Mouse (Mus musculus) c-Kit-positive CD71-negative TER-119-negative erythroid progenitor cells, embryonic 14.5 days (primary cell): ENCODE data around the gene Bcl2l13.
A peak's percentile ranks its signal among the peaks of the same experiment; 100 is the strongest.
"Not testable (repeated sequence)": the region's sequence is repeated elsewhere in the genome, so short reads cannot be mapped to it uniquely, and the experiment has no call there.

Experiments
- DNase-seq: peaks from one replicate; pipeline ENCODE4 v3.0.0-alpha.2; 2013; ENCODE audit warnings: low read depth

Gene Bcl2l13

GRCm38 (mm10) chr6:120901776-120902645 lies 66.0 kb downstream of the Bcl2l13 start:
- no peak for DNase-seq

- no peak for DNase-seq
These were observed 67.5 kb downstream of the Bcl2l13 start for GRCm38 (mm10) chr6:120903450-120903912.

- no peak for DNase-seq
These were observed 67.9 kb downstream of the Bcl2l13 start for GRCm38 (mm10) chr6:120903961-120904360.

GRCm38 (mm10) chr6:120905111-120905510 lies 69.1 kb downstream of the Bcl2l13 start:
- DNase-seq, result no peak

GRCm38 (mm10) chr6:120906521-120906920 lies 70.5 kb downstream of the Bcl2l13 start:
- DNase-seq, result no peak

GRCm38 (mm10) chr6:120907876-120908597 lies 72.0 kb downstream of the Bcl2l13 start:
- not testable (repeated sequence) for DNase-seq

- no peak for DNase-seq
These were observed 73.5 kb downstream of the Bcl2l13 start for GRCm38 (mm10) chr6:120909501-120909900.

GRCm38 (mm10) chr6:120911213-120912007 lies 75.4 kb downstream of the Bcl2l13 start:
- no peak for DNase-seq

- DNase-seq, result no peak
These were observed 76.9 kb downstream of the Bcl2l13 start for GRCm38 (mm10) chr6:120912931-120913330.

GRCm38 (mm10) chr6:120913783-120914182 lies 77.8 kb downstream of the Bcl2l13 start:
- DNase-seq, result no peak

- no peak for DNase-seq
These were observed 78.5 kb downstream of the Bcl2l13 start for GRCm38 (mm10) chr6:120914533-120914910.

GRCm38 (mm10) chr6:120914911-120915648 lies 79.1 kb downstream of the Bcl2l13 start:
- peak; percentile 54 for DNase-seq

GRCm38 (mm10) chr6:120915649-120915975 lies 79.6 kb downstream of the Bcl2l13 start:
- DNase-seq, result no peak

- DNase-seq, result peak; percentile 80
These were observed 80.3 kb downstream of the Bcl2l13 start, which contains the start of gene Bid for GRCm38 (mm10) chr6:120916074-120916971. TSS of gene Bid (minus strand) at chr6:120916853.

- DNase-seq, result not testable (repeated sequence)
These were observed 81.2 kb downstream of the Bcl2l13 start for GRCm38 (mm10) chr6:120916972-120917881.

- DNase-seq, result no peak
These were observed 82.0 kb downstream of the Bcl2l13 start for GRCm38 (mm10) chr6:120917975-120918374.

- not testable (repeated sequence) for DNase-seq
These were observed 88.8 kb downstream of the Bcl2l13 start for GRCm38 (mm10) chr6:120924791-120925321.

GRCm38 (mm10) chr6:120926880-120927279 lies 90.9 kb downstream of the Bcl2l13 start:
- no peak for DNase-seq

- no peak for DNase-seq
These were observed 91.8 kb downstream of the Bcl2l13 start for GRCm38 (mm10) chr6:120927765-120928164.
